Mouse (Mus musculus) hindlimb bud, embryonic 11.5 days (tissue): ENCODE data around the gene Aph1c.
"Not testable (repeated sequence)": the region's sequence is repeated elsewhere in the genome, so short reads cannot be mapped to it uniquely, and the experiment has no call there.

ENCODE experiments used
- DNase-seq: peaks from one replicate; pipeline ENCODE4 v3.0.0-alpha.2; 2012; ENCODE audit warnings: low read depth, low spot score; ENCODE audit errors: extremely low spot score

Aph1c gene

GRCm38 (mm10) chr9:66834318-66835096 is at the start of gene Aph1c:
TSS of gene Aph1c (minus strand) at chr9:66834726.
- peak; percentile 86 for DNase-seq

DNA sequence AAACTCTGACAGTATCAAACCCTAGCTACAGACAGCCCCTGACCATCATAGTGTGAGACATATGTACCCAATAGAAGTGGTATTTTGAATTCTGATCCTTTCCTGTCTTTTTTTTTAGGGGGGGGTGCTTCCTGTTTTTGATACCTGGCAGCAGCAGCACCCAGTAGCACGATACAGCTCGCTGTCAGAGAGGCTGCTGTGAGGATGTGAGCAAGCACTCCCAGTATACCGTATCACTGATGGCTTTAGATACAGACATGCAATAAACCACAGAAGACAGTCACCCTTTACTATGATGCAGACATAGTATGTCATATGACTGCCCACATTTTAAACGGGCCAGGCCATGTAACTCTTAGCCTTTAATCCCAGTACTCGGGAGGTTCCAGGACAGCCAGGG is 49.0 kb upstream of the Aph1c start:
- DNase-seq: no peak

DNA sequence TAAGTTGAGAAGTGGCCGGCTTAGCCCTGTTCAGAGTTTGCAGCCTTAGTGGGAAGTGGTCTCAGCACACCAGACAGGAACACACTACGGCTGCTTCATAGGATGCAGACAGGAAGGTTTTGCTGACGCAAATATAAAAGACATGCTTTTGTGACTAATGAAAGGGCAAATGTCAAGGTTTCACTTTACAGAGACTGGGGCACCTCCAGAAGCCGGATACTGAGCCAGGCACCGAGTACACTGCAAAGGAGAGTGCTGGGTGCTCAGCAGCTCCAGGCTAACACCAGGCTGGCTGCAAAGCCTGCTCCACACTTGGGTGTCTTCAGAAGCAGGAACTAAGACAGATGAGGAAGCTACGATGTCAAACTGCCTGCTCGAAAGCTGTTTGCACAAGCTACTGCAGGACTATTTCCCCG is 47.9 kb upstream of the Aph1c start:
- no peak for DNase-seq

- DNase-seq: no peak
Measured at GRCm38 (mm10) chr9:66881858-66882257, 47.3 kb upstream of the Aph1c start.

DNA sequence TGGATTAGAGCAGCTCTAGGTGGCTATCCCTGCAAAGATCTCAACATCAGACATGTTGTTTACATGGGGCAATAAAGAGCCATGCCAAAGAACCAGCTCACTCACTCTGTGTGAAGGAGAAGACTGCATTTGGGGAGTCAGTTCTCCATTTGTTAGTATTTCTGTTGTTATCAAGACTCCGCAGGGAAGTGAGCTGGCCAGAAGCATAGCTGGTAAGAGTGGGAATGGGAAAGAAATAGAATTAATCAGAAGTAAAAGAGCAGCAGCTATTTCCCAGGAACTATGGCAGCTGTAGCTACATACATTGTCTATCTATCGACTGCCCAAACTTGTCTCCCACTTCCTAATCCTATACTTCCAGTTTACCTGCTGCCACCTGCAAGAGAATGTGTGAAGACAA is 46.2 kb upstream of the Aph1c start:
- no peak for DNase-seq

GRCm38 (mm10) chr9:66879486-66879885 is 45.0 kb upstream of the Aph1c start:
- no peak for DNase-seq

DNA sequence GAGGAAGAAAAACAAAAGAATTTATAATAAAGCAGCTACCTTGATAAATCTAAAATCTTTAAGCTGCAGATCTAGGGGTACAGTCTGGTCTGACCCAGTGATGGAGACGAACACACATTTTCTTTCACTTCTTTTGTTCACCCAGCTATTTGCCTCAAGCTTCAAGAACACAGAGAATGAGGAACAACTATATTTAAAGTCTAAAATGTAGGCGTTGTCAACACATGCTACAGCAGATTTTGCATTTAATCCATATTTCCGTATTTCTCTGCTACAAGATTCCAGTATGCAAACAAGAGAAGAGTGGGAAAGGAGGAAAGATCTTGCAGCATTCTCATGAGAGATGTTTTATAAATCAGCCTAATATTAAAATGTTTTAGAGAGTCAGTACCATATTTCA is 44.4 kb upstream of the Aph1c start:
- DNase-seq: no peak

- DNase-seq: no peak
Measured at GRCm38 (mm10) chr9:66876577-66876976, 42.1 kb upstream of the Aph1c start.

GRCm38 (mm10) chr9:66874297-66874696 is 39.8 kb upstream of the Aph1c start:
- DNase-seq: no peak

GRCm38 (mm10) chr9:66873531-66873930 is 39.0 kb upstream of the Aph1c start:
- DNase-seq: no peak

GRCm38 (mm10) chr9:66873009-66873408 is 38.5 kb upstream of the Aph1c start:
- not testable (repeated sequence) for DNase-seq

DNA sequence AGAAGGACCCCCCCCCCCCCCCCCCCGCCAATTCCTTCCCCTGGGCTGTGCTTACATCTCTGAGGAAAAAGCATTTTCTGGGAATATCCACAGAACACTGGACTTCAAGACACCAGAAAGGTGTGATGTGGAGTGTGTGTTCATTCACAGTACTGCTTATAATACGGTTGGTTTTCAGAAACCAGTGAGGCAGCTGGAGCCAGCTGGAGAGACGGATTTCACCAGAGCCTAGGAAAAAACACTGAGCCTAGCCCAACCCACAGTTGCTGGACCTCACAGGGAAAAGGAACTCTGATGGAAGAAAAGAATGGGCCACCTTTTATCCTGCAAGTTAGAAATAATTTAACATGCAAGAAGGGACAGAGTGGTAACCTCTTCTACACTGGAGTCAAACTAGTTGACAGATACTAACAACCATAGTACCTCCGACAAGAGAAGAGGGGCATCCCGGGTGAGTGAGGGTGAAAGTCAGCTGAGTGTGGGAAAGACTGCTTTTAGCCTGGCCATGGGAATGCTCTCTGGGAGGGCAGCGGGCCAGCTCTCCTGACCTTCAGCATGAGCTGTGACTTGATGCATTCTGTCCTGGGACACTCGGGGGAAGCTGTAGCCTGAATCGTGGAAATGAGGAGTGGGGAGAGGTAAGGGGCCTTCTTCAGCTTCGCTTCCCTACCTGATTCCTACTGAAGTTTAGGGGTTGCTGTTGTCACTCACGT is 37.6 kb upstream of the Aph1c start:
- no peak for DNase-seq

- DNase-seq: no peak
Measured at GRCm38 (mm10) chr9:66864708-66865107, 30.2 kb upstream of the Aph1c start.

DNA sequence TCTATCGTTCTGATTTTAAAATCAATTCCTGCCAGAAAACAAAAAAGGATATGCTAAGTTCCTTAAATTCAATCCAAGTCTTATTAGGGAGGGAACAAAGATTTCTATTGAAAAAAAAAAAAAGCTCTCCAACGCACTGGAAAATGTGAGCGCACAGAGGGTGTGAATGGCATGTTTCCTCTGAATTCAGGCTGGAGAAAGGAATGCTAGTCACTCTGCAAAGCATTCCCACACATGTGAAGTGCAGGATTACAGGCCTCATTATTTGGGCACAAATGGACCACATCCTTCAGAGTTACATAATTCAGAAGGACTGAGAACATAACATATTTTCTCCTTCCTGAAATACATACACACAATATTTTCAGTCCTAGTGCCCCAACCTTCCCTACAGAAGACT is 28.9 kb upstream of the Aph1c start:
- DNase-seq: no peak

DNA sequence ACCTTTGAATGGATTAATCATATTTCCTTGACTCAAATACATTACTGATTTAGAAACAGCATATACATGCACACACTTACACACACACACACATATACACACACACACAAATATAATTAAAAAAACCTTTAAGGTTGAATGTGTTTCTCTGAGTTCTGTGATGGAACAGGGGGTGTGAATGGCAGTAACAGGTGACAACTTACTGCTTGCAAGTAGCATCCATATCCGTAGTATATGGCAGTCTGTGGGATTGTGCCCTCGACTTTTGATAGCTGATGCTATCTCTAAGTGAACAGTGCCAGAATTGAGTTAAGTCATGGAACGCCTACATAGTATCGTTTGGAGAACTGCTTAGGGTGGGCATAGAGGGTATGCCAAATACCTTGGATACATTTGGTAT is 27.7 kb upstream of the Aph1c start:
- DNase-seq: no peak

GRCm38 (mm10) chr9:66861104-66861767 is 26.7 kb upstream of the Aph1c start:
- DNase-seq: no peak

GRCm38 (mm10) chr9:66859523-66859922 is 25.0 kb upstream of the Aph1c start:
- no peak for DNase-seq

GRCm38 (mm10) chr9:66855865-66856264 is 21.3 kb upstream of the Aph1c start:
- no peak for DNase-seq

DNA sequence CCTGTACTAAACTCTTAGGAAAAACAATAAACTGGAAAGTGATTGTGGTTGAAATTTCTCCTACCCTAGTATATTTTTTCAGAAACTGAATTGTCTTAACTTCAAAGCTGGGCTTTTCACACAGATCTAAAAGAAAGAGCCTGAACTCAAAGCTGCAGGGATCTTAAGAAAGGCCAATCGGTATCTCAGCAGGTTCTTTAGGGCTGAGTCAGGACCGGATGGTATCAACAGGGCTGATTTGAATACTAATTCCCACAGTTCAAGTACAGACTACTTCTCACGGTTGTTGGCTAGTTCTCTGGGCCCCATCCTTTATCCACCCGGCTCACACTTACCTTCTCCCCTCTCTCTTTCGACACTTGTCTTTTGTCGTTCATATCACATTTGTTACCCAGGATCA is 18.1 kb upstream of the Aph1c start:
- no peak for DNase-seq

- no peak for DNase-seq
Measured at GRCm38 (mm10) chr9:66850966-66851365, 16.4 kb upstream of the Aph1c start.

DNA sequence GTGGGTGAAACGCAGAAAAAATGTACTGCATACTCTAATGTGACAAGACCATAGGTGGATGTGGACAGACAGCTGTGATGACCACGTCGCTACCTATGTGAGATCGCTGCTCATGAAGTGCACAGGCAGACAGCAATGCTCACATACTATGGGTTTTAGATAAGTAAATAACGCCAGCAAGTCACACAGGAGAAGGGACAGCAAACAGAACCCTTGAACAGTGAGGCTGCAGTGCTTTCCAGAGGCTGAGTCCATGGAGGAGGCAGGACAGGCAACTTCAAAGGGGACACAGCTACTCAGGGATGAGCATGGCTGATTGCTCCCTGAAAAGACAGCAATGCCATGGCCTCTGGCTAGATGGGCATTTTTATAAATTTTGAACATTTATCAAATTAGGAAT is 12.3 kb upstream of the Aph1c start:
- no peak for DNase-seq

GRCm38 (mm10) chr9:66835097-66835480 is 563 bp upstream of the Aph1c start:
- DNase-seq: no peak
